7 mouse cellular contexts compared by ENCODE assay signal in the genomic region with DNA sequence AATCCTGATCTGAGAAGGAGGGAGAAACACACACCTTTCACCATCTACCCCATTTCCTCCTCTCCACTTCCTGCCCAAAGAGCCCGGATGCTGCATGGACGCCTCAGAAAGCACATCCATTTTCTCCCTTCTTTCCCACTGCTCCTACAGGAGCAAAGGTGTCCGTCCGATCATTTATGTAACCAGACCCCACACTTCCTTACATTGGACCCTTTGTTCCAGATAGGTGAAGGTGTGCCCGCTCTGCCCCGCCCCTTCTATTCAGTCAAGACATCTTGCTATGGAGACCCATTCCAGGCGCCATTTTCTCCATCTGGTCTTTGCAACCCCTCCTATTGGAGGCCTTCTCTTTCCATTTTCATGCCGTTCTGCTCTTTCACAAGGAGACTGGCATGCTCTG. TPM values are rescaled to one million over a fixed set of nuclear protein-coding genes. Genes with fewer than 3 reads are reported as not detected.
A peak's percentile ranks its signal among the peaks of the same experiment; 100 is the strongest.
DNase-seq lines count a peak whose midpoint lies in the region; ATAC-seq and TF ChIP-seq lines count a peak whose summit lies in the region.

No protein-coding gene starts in this region.

- dilution Hi-C loops in CH12.LX (cut with MboI; ENCODE audit: extremely low pct_ligation_motif_present, extremely low pct_unique_long_range_greater_than_20kb, low sequenced_read_pairs): no loop called here

- H3K4me2 ChIP-seq in CH12.LX (ENCODE audit: insufficient read depth, low read depth, poor library complexity, severe bottlenecking): no peak overlapping the region; the same call in 1 of the 2 replicates
- H3K4me2 ChIP-seq in forebrain, embryonic 15.5 days (replicated peaks): peak overlapping the region; percentile 62

- 0 out of 2 replicates have a peak, but pooled peaks have one; percentile 14 for ATAC-seq in forebrain, embryonic 15.5 days (replicated peaks)
- ATAC-seq in cerebellum, adult (ENCODE audit: insufficient number of reproducible peaks, low FRiP score, low TSS enrichment): no peak

- peaks cover 22% of the 10 kb centered on the region for H3K9me3 ChIP-seq in CH12.LX (replicated peaks; ENCODE audit: low read length)
- peaks cover 4% of the 10 kb centered on the region for H3K9me3 ChIP-seq in forebrain, embryonic 15.5 days

- H3K36me3 ChIP-seq in CH12.LX (replicated peaks in 1 of 2; ENCODE audit: control insufficient read depth in 1 of 2, insufficient read depth in 1 of 2, low read length in 1 of 2) (peaks cover 3 to 30% of the 10 kb centered on the region in 2 experiments), macrophage (ENCODE audit: inconsistent target) (no peaks in the 10 kb centered on the region)
- H3K36me3 ChIP-seq in forebrain, embryonic 15.5 days: no peaks in the 10 kb centered on the region

- in situ Hi-C loops in CH12.LX (cut with MboI; ENCODE audit: low pct_ligation_motif_present, low pct_unique_long_range_greater_than_20kb, low sequenced_read_pairs): no loop called here

- no peak for TF ChIP-seq CTCF in CH12.LX (conservative IDR thresholded peaks at IDR 0.05 in 1 of 2, IDR thresholded peaks at IDR 0.05 in 1 of 2; ENCODE audit: low read depth in 2 of 2, low read length in 2 of 2)

- H3K79me2 ChIP-seq in CH12.LX (replicated peaks; ENCODE audit: control insufficient read depth, extremely low read depth, insufficient read depth, poor library complexity, severe bottlenecking) (peaks cover 50% of the 10 kb centered on the region), macrophage (ENCODE audit: inconsistent target) (peaks cover 5% of the 10 kb centered on the region; the same call in 1 of the 2 replicates)

- H3K27me3 ChIP-seq in CH12.LX (replicated peaks): no peaks in the 10 kb centered on the region
- H3K27me3 ChIP-seq in forebrain, embryonic 15.5 days: peaks cover 24% of the 10 kb centered on the region

- WGBS in forebrain, embryonic 15.5 days: 49% methylated on average over 8 of the region's 8 CpGs
- whole genome bisulfite sequencing in macrophage (ENCODE audit: missing documents): 61% methylated on average over 8 of the region's 8 CpGs

- TF ChIP-seq EP300 in CH12.LX (IDR thresholded peaks at IDR 0.05; ENCODE audit: low read length): no peak

- H3K27ac ChIP-seq in CH12.LX (ENCODE audit: insufficient read depth, low read depth): no peak overlapping the region
- H3K27ac ChIP-seq in forebrain, embryonic 15.5 days (replicated peaks): peak overlapping the region; percentile 89
- H3K27ac ChIP-seq in macrophage: no peak overlapping the region

- H3K4me3 ChIP-seq in CH12.LX (replicated peaks in 1 of 3; ENCODE audit: low read depth in 2 of 3, low read length in 2 of 3, poor library complexity in 1 of 3) (peak overlapping the region; percentile 70 to 87 (median 75)), macrophage (ENCODE audit: inconsistent target) (peak overlapping the region; percentile 32)
- H3K4me3 ChIP-seq in forebrain, embryonic 15.5 days: peak overlapping the region; percentile 67

- peak overlapping the region; percentile 70 for H3K9ac ChIP-seq in CH12.LX (ENCODE audit: insufficient read depth, low read depth)
- peak overlapping the region; percentile 74 for H3K9ac ChIP-seq in forebrain, embryonic 15.5 days (replicated peaks)

- TF ChIP-seq RAD21 in CH12.LX (IDR thresholded peaks at IDR 0.05; ENCODE audit: low read depth, low read length): no peak

- H3K4me1 ChIP-seq in CH12.LX (ENCODE audit: control insufficient read depth in 1 of 2, insufficient read depth in 2 of 2): peaks cover 3 to 27% of the 10 kb centered on the region in 2 experiments; a peak in 3 of 4 replicates
- H3K4me1 ChIP-seq in forebrain, embryonic 15.5 days: peaks cover 59% of the 10 kb centered on the region

- TF ChIP-seq POLR2A in CH12.LX (IDR thresholded peaks at IDR 0.05; ENCODE audit: low read depth, low read length): no peak

- DNase-seq in A20 (ENCODE audit: low read depth, low spot score) (peak; percentile 76), CH12.LX (ENCODE audit: extremely low read depth) (peak; percentile 42)
- no peak for DNase-seq in urinary bladder, adult 2 months (ENCODE audit: low spot score)
- no peak for DNase-seq in adrenal gland, postnatal 14 days

TF ChIP-seq in CH12.LX, 34 proteins besides CTCF, POLR2A, EP300 and RAD21:
- TF ChIP-seq MAZ (IDR thresholded peaks at IDR 0.05; ENCODE audit: low read depth, low read length) (no peak), CHD1 (IDR thresholded peaks at IDR 0.05; ENCODE audit: low read depth, low read length) (peak; percentile 64; the same call in 1 of the 2 replicates), JUN (IDR thresholded peaks at IDR 0.05; ENCODE audit: insufficient read depth, low read depth, low read length) (no peak), TCF12 (IDR thresholded peaks at IDR 0.05; ENCODE audit: low read depth, low read length) (no peak), HCFC1 (IDR thresholded peaks at IDR 0.05; ENCODE audit: low read depth, low read length) (no peak), SIN3A (IDR thresholded peaks at IDR 0.05; ENCODE audit: low read length) (0 out of 2 replicates have a peak, but pooled peaks have one; percentile 53), MAFK (IDR thresholded peaks at IDR 0.05; ENCODE audit: insufficient replicate concordance, low read length) (no peak), MAX (IDR thresholded peaks at IDR 0.05; ENCODE audit: low read length) (no peak), ZKSCAN1 (IDR thresholded peaks at IDR 0.05; ENCODE audit: borderline replicate concordance, low read depth, low read length) (no peak), POLR2AphosphoS2 (IDR thresholded peaks at IDR 0.05; ENCODE audit: low read depth, low read length) (no peak), BHLHE40 (IDR thresholded peaks at IDR 0.05; ENCODE audit: low read depth, low read length) (no peak), GABPA (IDR thresholded peaks at IDR 0.05; ENCODE audit: insufficient replicate concordance, low read depth, low read length) (no peak), MEF2A (IDR thresholded peaks at IDR 0.05; ENCODE audit: borderline replicate concordance, low read depth, low read length) (no peak), ZC3H11A (IDR thresholded peaks at IDR 0.05; ENCODE audit: low read depth, low read length) (no peak), ELF1 (IDR thresholded peaks at IDR 0.05; ENCODE audit: low read depth, low read length) (peak; percentile 46; the same call in 1 of the 2 replicates), KAT2A (IDR thresholded peaks at IDR 0.05; ENCODE audit: insufficient replicate concordance, low read length) (no peak), ZMIZ1 (IDR thresholded peaks at IDR 0.05; ENCODE audit: low read depth, low read length) (no peak), ZNF384 (IDR thresholded peaks at IDR 0.05; ENCODE audit: low read depth, low read length) (no peak), MXI1 (IDR thresholded peaks at IDR 0.05; ENCODE audit: low read depth, low read length) (peak; percentile 9; the same call in 1 of the 2 replicates), NRF1 (IDR thresholded peaks at IDR 0.05; ENCODE audit: low read depth, low read length) (no peak), UBTF (IDR thresholded peaks at IDR 0.05; ENCODE audit: low read depth, low read length) (no peak), ETS1 (conservative IDR thresholded peaks at IDR 0.05; ENCODE audit: low read depth, low read length) (no peak), RCOR1 (conservative IDR thresholded peaks at IDR 0.05; ENCODE audit: low read depth, low read length) (no peak), SMC3 (IDR thresholded peaks at IDR 0.05; ENCODE audit: low read depth, low read length) (no peak), TBP (conservative IDR thresholded peaks at IDR 0.05; ENCODE audit: low read depth, low read length) (0 out of 2 replicates have a peak, but pooled peaks have one; percentile 13), NELFE (IDR thresholded peaks at IDR 0.05; ENCODE audit: low read depth, low read length) (no peak)
TF ChIP-seq in CH12.LX: peak in this region for 5.

RNA-seq across cellular contexts. Expression of gene Gnas, which starts 10.3 kb away (rescaled TPM):
- total RNA-seq in CH12.LX (2012; rRNA removed) (393 and 452 TPM in 2 replicates), CH12.LX (2014; rRNA removed) (365 and 369 TPM in 2 replicates)
- polyA plus RNA-seq in CH12.LX (2012; ENCODE audit: insufficient read length, low read depth) (502 and 537 TPM in 2 replicates), macrophage (2018) (589 to 618 TPM (median 597 TPM) in 3 replicates)
- polyA plus RNA-seq in forebrain, embryonic 15.5 days (2015; fragmentation: Nextera tagmentation; extraction: Ambion mirVana): 1,144 and 1,250 TPM in 2 replicates
- 100 to 1,000 TPM; 101 to 298 (median 163) TPM for total RNA-seq in macrophage (2018; cell fraction: chromatin; rRNA removed)
- 100 to 1,000 TPM; 612 to 859 (median 697) TPM for total RNA-seq in macrophage (2018; cell fraction: cytosol; rRNA removed)
- 100 to 1,000 TPM; 146 to 349 (median 236) TPM for total RNA-seq in macrophage (2018; cell fraction: nucleus; rRNA removed)
- polyA plus RNA-seq in urinary bladder, adult 2 months (2012; rRNA removed): 1,052 and 1,187 TPM in 2 replicates
- total RNA-seq in adrenal gland, postnatal 14 days (2021): 4,967 and 5,329 TPM in 2 replicates

RNA-seq across cellular contexts. Expression of gene Gm20721, which starts 52.1 kb away (rescaled TPM):
- total RNA-seq in CH12.LX (2012; rRNA removed): 48.9 and 55.7 TPM in 2 replicates
- not detected in 2 replicates for total RNA-seq in CH12.LX (2014; rRNA removed)
- 259 and 363 TPM in 2 replicates for polyA plus RNA-seq in CH12.LX (2012; ENCODE audit: insufficient read length, low read depth)
- 6.7 and 7.5 TPM in 2 replicates for polyA plus RNA-seq in forebrain, embryonic 15.5 days (2015; fragmentation: Nextera tagmentation; extraction: Ambion mirVana)
- under 1 TPM in 1 of 26 experiments, not detected in 25; 0.33 TPM for total RNA-seq in macrophage (2018; cell fraction: chromatin; rRNA removed)
- 1 to 10 TPM in 19 of 26 experiments, under 1 TPM in 7; 0.22 to 3.9 (median 1.3) TPM for total RNA-seq in macrophage (2018; cell fraction: cytosol; rRNA removed)
- under 1 TPM in 7 of 26 experiments, not detected in 19; 0.29 to 1.00 (median 0.40) TPM for total RNA-seq in macrophage (2018; cell fraction: nucleus; rRNA removed)
- polyA plus RNA-seq in macrophage (2018): 0.79 to 12.4 TPM (median 1.1 TPM) in 3 replicates
- 0.09 TPM in 1 of 2 replicates, not detected in the other for polyA plus RNA-seq in urinary bladder, adult 2 months (2012; rRNA removed)
- 4.6 and 5.4 TPM in 2 replicates for total RNA-seq in adrenal gland, postnatal 14 days (2021)

Comparison
In these comparisons a context has a peak if more than half of its experiments do, and no peak if none do; other contexts are left out.
1. DNase-seq: peak in A20 (single experiment) and CH12.LX (single experiment); none in urinary bladder, adult 2 months (single experiment) and adrenal gland, postnatal 14 days (single experiment).
2. RNA of gene Gm20721, which starts 52.1 kb away (polyA plus RNA-seq): 259 to 363 TPM in CH12.LX; 0.79 to 12.4 TPM in macrophage, 6.7 to 7.5 TPM in forebrain, embryonic 15.5 days and 0.09 TPM in urinary bladder, adult 2 months; every median in the first group is over 10 times any median in the second.
3. Peak in every context shown above with its lines, with median percentiles within 50 percentile points of each other: H3K4me3 ChIP-seq.